Mouse (Mus musculus): Measurements from ENCODE around the gene Nacad.
"Not testable (repeated sequence)": the region's sequence is repeated elsewhere in the genome, so short reads cannot be mapped to it uniquely, and the experiment has no call there.

Nacad gene

GRCm38 (mm10) chr11:6605491-6606399 is at the start of gene Nacad:
Nacad (minus strand) TSS chr11:6606053.
- no peak for TF ChIP-seq POU5F1 (IDR thresholded peaks at IDR 0.05; ENCODE audit: borderline replicate concordance, low read length)
- no peak for TF ChIP-seq NANOG (IDR thresholded peaks at IDR 0.05; ENCODE audit: borderline replicate concordance, low read length)
- TF ChIP-seq CTCF (conservative IDR thresholded peaks at IDR 0.05; ENCODE audit: low read length), result no peak
- Histone ChIP-seq H3K4me3 (replicated peaks; ENCODE audit: low read length) (peak within 1 kb of the TSS; percentile 71), H3K36me3 (ENCODE audit: insufficient read depth, low read length) (peaks cover 9% of the 10 kb centered on the region), H3K27me3 (ENCODE audit: insufficient read depth, low read length) (peaks cover 50% of the 10 kb centered on the region), H3K9me3 (ENCODE audit: low read length) (no peaks in the 10 kb centered on the region), H3K4me1 (replicated peaks; ENCODE audit: low read depth, low read length) (peaks cover 23% of the 10 kb centered on the region)

GRCm38 (mm10) chr11:6654903-6655302 is 49.0 kb upstream of the Nacad start:
- no peak overlapping the region for H3K4me3 ChIP-seq (replicated peaks; ENCODE audit: low read length)
- H3K36me3 ChIP-seq (ENCODE audit: insufficient read depth, low read length), result no peaks in the 10 kb centered on the region
- TF ChIP-seq CTCF (conservative IDR thresholded peaks at IDR 0.05; ENCODE audit: low read length) (peak; percentile 42), NANOG (IDR thresholded peaks at IDR 0.05; ENCODE audit: borderline replicate concordance, low read length) (no peak), POU5F1 (IDR thresholded peaks at IDR 0.05; ENCODE audit: borderline replicate concordance, low read length) (no peak)
- peaks cover 25% of the 10 kb centered on the region for H3K4me1 ChIP-seq (replicated peaks; ENCODE audit: low read depth, low read length)
- H3K9me3 ChIP-seq (ENCODE audit: low read length), result no peaks in the 10 kb centered on the region
- H3K27me3 ChIP-seq (ENCODE audit: insufficient read depth, low read length), result peaks cover 13% of the 10 kb centered on the region

- H3K36me3 ChIP-seq (ENCODE audit: insufficient read depth, low read length); H3K4me3 ChIP-seq (replicated peaks; ENCODE audit: low read length); H3K27me3 ChIP-seq (ENCODE audit: insufficient read depth, low read length); H3K9me3 ChIP-seq (ENCODE audit: low read length); H3K4me1 ChIP-seq (replicated peaks; ENCODE audit: low read depth, low read length): not testable (repeated sequence)
- TF ChIP-seq CTCF (conservative IDR thresholded peaks at IDR 0.05; ENCODE audit: low read length), result peak; percentile 82
These were observed 47.1 kb upstream of the Nacad start for GRCm38 (mm10) chr11:6652978-6653377.

GRCm38 (mm10) chr11:6650519-6650918 is 44.7 kb upstream of the Nacad start:
- no peak overlapping the region for H3K4me3 ChIP-seq (replicated peaks; ENCODE audit: low read length)
- H3K27me3 ChIP-seq (ENCODE audit: insufficient read depth, low read length), result 0 out of 2 replicates have a peak, but pooled peaks cover 3% of the 10 kb centered on the region
- no peaks in the 10 kb centered on the region for H3K36me3 ChIP-seq (ENCODE audit: insufficient read depth, low read length)
- TF ChIP-seq NANOG (IDR thresholded peaks at IDR 0.05; ENCODE audit: borderline replicate concordance, low read length) (no peak), CTCF (conservative IDR thresholded peaks at IDR 0.05; ENCODE audit: low read length) (no peak), POU5F1 (IDR thresholded peaks at IDR 0.05; ENCODE audit: borderline replicate concordance, low read length) (no peak)
- H3K4me1 ChIP-seq (replicated peaks; ENCODE audit: low read depth, low read length), result peaks cover 7% of the 10 kb centered on the region; the same call in 1 of the 2 replicates
- no peaks in the 10 kb centered on the region for H3K9me3 ChIP-seq (ENCODE audit: low read length)

GRCm38 (mm10) chr11:6647831-6648724 is 42.2 kb upstream of the Nacad start:
- H3K27me3 ChIP-seq (ENCODE audit: insufficient read depth, low read length), result peaks cover 8% of the 10 kb centered on the region; the same call in 1 of the 2 replicates
- no peaks in the 10 kb centered on the region for H3K36me3 ChIP-seq (ENCODE audit: insufficient read depth, low read length)
- H3K4me3 ChIP-seq (replicated peaks; ENCODE audit: low read length), result no peak overlapping the region
- 0 out of 2 replicates have a peak, but pooled peaks cover 7% of the 10 kb centered on the region for H3K4me1 ChIP-seq (replicated peaks; ENCODE audit: low read depth, low read length)
- no peak for TF ChIP-seq NANOG (IDR thresholded peaks at IDR 0.05; ENCODE audit: borderline replicate concordance, low read length)
- TF ChIP-seq CTCF (conservative IDR thresholded peaks at IDR 0.05; ENCODE audit: low read length), result peak; percentile 51
- no peaks in the 10 kb centered on the region for H3K9me3 ChIP-seq (ENCODE audit: low read length)

GRCm38 (mm10) chr11:6644566-6644965 is 38.7 kb upstream of the Nacad start:
- no peak for TF ChIP-seq POU5F1 (IDR thresholded peaks at IDR 0.05; ENCODE audit: borderline replicate concordance, low read length)
- TF ChIP-seq CTCF (conservative IDR thresholded peaks at IDR 0.05; ENCODE audit: low read length), result no peak
- TF ChIP-seq NANOG (IDR thresholded peaks at IDR 0.05; ENCODE audit: borderline replicate concordance, low read length), result no peak
- Histone ChIP-seq H3K36me3 (ENCODE audit: insufficient read depth, low read length) (no peaks in the 10 kb centered on the region), H3K9me3 (ENCODE audit: low read length) (no peaks in the 10 kb centered on the region)

GRCm38 (mm10) chr11:6639072-6639471 is 33.2 kb upstream of the Nacad start:
- no peak for TF ChIP-seq CTCF (conservative IDR thresholded peaks at IDR 0.05; ENCODE audit: low read length)
- TF ChIP-seq POU5F1 (IDR thresholded peaks at IDR 0.05; ENCODE audit: borderline replicate concordance, low read length), result no peak
- no peak for TF ChIP-seq NANOG (IDR thresholded peaks at IDR 0.05; ENCODE audit: borderline replicate concordance, low read length)
- Histone ChIP-seq H3K36me3 (ENCODE audit: insufficient read depth, low read length) (no peaks in the 10 kb centered on the region), H3K4me1 (replicated peaks; ENCODE audit: low read depth, low read length) (no peaks in the 10 kb centered on the region), H3K27me3 (ENCODE audit: insufficient read depth, low read length) (peaks cover 6% of the 10 kb centered on the region; the same call in 1 of the 2 replicates), H3K4me3 (replicated peaks; ENCODE audit: low read length) (no peak overlapping the region), H3K9me3 (ENCODE audit: low read length) (no peaks in the 10 kb centered on the region)

More at GRCm38 (mm10) chr11:6644566-6644965, 38.7 kb upstream of the Nacad start:
- Histone ChIP-seq H3K27me3 (ENCODE audit: insufficient read depth, low read length) (peaks cover 6% of the 10 kb centered on the region; the same call in 1 of the 2 replicates), H3K4me3 (replicated peaks; ENCODE audit: low read length) (no peak overlapping the region), H3K4me1 (replicated peaks; ENCODE audit: low read depth, low read length) (0 out of 2 replicates have a peak, but pooled peaks cover 7% of the 10 kb centered on the region)

GRCm38 (mm10) chr11:6638537-6638936 is 32.7 kb upstream of the Nacad start, which contains the start of gene Wap:
Wap (minus strand) TSS chr11:6638637.
- no peaks in the 10 kb centered on the region for H3K36me3 ChIP-seq (ENCODE audit: insufficient read depth, low read length)

More at GRCm38 (mm10) chr11:6638537-6638936, 32.7 kb upstream of the Nacad start, which contains the start of gene Wap:
- TF ChIP-seq POU5F1 (IDR thresholded peaks at IDR 0.05; ENCODE audit: borderline replicate concordance, low read length) (no peak), CTCF (conservative IDR thresholded peaks at IDR 0.05; ENCODE audit: low read length) (no peak), NANOG (IDR thresholded peaks at IDR 0.05; ENCODE audit: borderline replicate concordance, low read length) (no peak)
- Histone ChIP-seq H3K4me1 (replicated peaks; ENCODE audit: low read depth, low read length) (no peaks in the 10 kb centered on the region), H3K4me3 (replicated peaks; ENCODE audit: low read length) (no peak within 1 kb of the TSS), H3K27me3 (ENCODE audit: insufficient read depth, low read length) (peaks cover 2% of the 10 kb centered on the region; the same call in 1 of the 2 replicates), H3K9me3 (ENCODE audit: low read length) (no peaks in the 10 kb centered on the region)
